Mouse (Mus musculus) activated CD4-positive, CD25-positive, alpha-beta regulatory T cell, adult 4 months (primary cell): ENCODE data around the gene C2. TPM values are rescaled to one million over a fixed set of nuclear protein-coding genes. Genes with fewer than 3 reads are reported as not detected.
A peak's percentile ranks its signal among the peaks of the same experiment; 100 is the strongest.

Experiments used
- ATAC-seq: one replicate; pipeline ENCODE4 v1.8.0; 2017
- polyA plus RNA-seq, 2 experiments: library from polyadenylated mRNA; unstranded; fragments of 100-300 nt; shearing (Covaris generic); gene quantifications; one replicate each; pipeline ENCODE4 v1.2.1; 2017

The C2 gene
- polyA plus RNA-seq = under 1 TPM in 1 of 2 experiments, not detected in 1; 0.73 TPM

DNA sequence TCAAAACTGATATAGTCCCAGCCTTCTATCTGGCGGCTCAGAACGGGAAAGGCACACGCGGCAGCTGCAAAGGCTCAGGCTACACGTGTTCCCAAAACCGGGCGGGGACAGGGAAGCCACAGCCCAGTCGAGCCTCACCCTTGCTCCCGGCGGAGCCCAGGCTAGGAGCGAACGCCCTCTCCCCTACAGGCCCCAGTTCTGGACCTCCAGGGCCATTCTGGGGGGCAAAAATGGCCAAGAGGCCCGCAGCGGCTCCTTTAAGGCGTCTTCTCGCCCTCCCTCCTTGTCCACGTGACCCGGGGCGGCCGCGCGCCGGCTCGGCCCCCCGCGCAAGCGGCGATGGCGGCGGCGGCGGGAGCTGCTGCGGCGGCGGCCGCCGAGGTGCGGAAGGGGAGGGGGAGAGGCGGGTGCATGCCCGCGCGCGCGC is at the start of gene C2, which contains the start of gene Ehmt2:
C2 (minus strand) TSS at position 106 of the 427 bp plus-strand sequence.
Ehmt2 (plus strand) TSS at position 310 of the 427 bp plus-strand sequence.
- peak; percentile 47 for ATAC-seq

DNA sequence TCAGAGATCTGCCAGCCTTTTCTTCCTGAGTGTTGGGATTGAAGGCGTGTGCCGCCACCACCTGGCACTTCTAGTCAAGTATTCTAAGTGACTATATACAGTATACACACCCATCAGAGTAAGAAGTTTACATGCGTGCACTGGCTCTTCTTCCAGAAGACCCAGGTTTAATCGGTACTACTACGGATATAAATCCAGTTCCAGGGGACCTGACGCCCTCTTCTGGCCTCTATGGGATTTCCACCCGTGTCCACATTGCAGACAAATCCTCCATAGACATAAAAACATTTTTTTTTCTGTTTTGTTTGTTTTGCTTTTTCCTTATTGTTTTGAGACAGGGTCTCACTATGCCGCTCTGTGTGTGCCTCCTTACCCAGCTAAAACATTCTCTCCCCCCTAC is 49.5 kb upstream of the C2 start:
- no peak for ATAC-seq

DNA sequence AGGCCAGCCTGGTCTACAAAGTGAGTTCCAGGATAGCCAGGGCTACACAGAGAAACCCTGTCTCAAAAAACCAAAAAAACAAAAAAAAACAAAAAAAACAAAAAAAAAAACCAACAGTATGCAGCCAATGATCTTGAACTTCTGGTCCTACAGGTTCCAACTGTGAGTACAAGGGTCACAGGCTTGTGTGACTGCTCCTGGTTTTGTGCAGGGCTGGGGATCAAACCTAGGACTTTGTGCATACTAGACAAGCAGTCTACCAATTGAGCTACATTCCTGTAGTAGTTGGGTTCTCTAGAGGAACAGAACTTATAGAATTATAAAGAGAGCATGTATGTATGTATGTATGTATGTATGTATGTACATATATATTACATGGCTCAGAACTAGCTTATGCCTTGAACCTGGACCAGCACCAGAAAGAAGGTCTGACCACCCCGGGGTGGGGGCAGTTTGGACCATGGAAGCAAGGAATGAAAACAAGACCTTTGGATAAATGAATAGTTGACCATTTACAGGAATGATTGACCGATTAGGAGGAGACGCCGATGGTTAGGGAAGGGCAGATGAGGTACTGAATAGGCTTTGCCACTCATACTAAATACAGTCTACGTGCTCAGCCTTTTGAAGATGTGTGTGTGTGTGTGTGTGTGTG is 48.5 kb upstream of the C2 start:
- no peak for ATAC-seq

GRCm38 (mm10) chr17:34944362-34944761 is 46.3 kb upstream of the C2 start:
- ATAC-seq = no peak

GRCm38 (mm10) chr17:34943128-34943815 is 45.2 kb upstream of the C2 start:
- ATAC-seq = no peak

GRCm38 (mm10) chr17:34941344-34942041 is 43.4 kb upstream of the C2 start:
- no peak for ATAC-seq

DNA sequence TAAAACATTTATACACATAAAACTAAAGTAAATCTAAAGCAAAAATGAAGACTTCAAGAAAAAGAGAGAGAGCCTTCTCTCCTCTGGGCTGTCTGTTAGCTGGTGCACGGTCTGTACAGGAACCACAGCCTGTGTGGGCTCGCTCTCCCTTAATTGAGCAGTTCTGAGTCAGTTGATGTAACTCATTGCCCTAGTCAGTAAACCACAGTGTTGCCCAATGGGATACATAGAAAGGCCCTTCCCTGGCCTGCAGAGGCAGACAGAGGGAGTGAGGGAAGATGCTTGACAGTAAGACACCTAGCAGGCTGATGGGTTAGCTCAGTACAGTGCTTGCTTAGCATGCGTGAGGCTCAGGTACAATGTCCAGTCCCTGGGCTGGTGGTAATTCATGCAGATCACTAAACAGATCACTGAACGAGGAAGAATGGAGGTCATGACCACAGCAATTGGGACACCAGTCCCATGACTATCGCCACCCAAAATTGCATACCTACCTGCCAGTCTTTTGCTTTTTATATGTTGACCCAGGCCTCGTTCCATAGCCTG is 40.0 kb upstream of the C2 start:
- no peak for ATAC-seq

DNA sequence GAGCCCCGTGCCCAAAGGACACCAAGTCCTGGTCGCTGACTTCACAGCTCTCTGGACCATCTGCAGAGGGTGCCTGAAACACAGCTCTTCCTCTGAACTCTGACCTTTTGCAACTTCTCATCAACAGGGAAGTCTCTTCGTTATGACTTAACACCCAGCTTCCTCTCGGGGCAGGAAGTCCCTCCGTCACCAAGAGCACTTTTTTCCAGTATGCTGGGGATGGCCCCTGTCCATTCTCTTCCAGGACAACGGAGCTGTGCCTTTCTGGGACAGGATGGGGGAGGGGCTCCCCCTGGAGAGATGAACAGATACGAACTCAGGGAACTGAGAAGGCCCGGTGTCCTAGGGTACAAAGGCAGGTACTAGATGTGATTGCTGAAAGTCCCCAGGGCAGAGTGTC is 36.8 kb upstream of the C2 start:
- no peak for ATAC-seq

- ATAC-seq = no peak
These were observed 36.0 kb upstream of the C2 start for GRCm38 (mm10) chr17:34934031-34934430.

DNA sequence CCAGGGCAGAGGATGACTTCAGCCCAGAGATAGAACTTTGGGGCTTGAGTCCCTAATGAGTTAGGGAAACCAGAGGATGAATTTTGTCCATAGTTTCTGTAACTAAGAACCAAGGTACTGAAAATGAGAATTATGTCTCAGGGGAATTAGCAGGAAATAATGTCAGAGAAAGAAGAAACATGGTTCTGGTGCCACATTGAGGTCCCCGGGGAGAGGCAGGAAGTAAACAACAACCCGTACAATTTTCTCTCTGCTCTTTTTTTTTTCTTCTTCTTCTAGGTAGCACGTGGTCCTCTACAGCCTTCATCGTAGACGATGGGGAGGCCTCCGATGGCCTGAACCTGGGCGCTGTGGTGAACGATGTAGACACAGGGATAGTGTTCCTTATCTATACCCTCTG is 34.2 kb upstream of the C2 start:
- peak; percentile 20 for ATAC-seq

DNA sequence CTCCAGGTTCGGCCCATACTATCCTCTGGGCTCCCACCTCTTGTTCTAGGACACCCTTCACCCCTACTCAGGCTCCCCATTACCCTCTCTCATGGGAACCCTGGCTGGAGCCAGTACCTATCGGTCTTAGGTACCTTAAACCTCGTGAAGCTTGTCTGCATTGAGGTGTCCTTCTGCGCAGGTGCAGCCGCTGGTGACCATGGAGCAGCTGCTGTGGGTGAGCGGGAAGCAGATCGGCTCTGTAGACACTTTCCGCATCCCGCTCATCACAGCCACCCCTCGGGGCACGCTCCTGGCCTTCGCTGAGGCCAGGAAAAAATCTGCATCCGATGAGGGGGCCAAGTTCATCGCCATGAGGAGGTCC is 33.7 kb upstream of the C2 start:
- peak; percentile 17 for ATAC-seq

DNA sequence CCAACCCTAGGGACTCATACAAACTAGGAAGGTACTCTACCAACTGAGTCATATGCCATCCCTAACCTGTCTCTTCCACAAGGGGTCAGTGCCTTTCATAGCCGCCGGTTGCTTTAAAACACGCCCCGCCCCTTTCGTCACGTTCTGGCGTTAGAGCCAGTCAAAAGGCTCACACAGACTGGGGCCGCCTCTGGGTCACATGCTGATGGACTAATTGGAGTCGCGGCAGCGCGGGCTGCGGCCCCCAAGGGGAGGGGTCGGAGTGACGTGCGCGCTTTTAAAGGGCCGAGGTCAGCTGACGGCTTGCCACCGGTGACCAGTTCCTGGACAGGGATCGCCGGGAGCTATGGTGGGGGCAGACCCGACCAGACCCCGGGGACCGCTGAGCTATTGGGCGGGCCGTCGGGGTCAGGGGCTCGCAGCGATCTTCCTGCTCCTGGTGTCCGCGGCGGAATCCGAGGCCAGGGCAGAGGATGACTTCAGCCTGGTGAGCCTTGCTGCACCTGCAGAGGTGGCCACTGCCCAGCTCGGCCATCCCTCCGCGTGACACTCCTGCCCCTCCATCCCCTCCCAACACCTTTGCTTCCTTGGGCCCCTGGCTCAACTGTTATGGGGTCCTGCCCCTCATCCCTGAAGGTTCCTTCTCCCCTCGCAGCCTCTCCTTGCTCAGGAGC is 33.1 kb upstream of the C2 start, which contains the start of gene Neu1:
Neu1 (plus strand) TSS at position 193 of the 674 bp plus-strand sequence.
- peak; percentile 91 for ATAC-seq

DNA sequence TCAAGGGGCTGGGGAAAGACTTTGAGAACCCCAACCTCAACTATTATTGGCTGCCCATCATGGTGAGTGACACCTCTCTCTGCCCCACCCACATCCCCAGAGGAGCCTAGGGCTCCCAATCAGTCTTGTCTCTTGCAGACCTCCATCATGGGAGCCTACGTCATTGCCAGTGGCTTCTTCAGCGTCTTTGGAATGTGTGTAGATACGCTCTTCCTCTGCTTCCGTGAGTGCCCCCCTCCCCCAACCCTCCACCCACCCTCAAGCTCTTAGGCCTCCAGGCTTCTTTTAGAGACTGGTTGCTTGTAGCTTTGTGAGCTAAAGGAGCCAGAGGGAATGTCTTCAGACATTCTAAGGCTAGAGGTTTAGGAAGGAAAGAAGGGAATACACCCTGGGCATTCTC is 30.8 kb upstream of the C2 start:
- no peak for ATAC-seq

DNA sequence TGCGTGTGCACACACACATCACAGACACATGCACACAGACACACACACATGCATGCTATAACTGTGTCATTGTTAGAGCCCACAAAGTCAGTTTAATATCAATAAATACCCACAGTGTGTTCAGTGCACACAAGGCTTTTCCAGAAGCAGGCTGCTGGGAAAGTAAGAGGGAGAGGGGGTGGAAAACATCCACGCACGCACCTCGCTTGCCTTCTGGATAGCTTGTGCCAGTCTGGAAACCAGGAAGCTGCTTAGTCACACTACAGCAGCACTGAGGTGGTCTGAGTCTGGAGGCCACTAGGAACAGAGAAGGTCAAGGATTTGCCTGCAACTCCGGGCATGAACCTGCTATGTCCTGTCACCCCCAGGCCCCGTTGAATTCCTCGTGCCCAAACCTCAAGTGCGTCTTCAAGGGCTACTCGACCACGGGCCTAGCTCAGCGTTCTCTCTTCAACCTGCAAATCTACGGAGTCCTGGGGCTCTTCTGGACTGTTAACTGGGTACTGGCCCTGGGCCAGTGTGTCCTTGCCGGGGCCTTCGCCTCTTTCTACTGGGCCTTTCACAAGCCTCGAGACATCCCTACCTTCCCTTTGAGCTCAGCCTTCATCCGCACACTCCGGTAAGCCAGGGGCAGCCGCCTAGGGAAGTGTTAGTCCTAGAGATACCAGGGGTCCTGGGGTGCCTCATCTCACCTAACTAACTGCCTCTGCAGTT is 29.4 kb upstream of the C2 start:
- no peak for ATAC-seq

DNA sequence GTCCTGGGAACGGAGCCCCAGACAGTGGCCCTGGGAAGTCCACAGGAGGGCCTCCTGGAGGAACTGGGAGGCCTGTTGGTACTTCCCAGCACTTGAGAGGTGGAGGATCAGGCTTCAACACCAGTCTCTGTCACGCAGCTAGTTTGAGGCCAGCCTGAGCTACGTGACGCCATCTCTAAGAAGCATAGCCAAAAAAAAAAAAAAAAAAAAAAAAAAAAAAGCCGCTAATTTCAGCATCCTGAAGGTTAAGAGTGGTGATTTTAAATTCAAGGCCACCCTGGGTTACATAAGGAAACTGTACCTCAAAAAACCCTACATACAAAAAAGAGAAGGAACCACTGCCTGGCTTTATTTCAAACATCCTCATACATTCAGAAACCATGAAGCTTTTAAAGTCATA is 26.2 kb upstream of the C2 start:
- ATAC-seq = no peak

DNA sequence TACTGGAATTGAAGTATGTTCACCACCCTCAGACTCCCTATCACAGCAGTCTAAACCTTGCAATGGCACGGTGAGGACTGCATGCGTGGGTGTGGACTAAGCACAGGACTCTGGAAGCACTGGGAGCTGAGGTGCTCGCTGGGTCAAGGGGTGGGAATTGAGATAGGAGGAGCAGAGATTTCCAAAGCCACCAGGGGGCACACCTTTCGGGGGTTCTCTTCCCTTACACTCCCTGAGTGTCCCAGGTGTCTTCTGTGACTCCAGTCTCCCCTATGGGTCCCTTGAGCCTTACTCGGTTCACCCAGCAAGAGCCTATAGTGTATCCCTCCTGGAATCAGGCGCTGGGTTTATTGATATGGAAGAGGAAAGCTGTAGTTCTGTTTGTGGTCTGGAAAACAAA is 24.9 kb upstream of the C2 start:
- ATAC-seq = no peak

DNA sequence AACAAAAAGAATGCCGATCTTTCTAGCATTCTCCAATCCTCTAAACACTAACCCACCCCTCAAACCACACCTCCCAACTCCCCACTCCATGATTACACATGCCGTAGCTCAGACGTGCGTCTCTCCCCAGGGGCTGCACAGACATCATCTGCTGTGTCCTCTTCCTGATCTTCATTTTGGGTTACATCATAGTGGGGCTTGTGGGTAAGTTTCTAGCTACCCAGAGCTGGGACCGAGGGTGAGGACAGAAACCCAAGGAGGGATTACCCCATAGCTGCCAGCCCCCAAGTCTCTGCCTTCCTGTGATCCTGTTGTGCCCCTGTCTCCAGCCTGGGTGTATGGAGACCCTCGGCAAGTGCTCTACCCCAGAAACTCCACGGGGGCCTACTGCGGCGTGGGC is 19.1 kb upstream of the C2 start:
- no peak for ATAC-seq

GRCm38 (mm10) chr17:34916316-34916715 is 18.3 kb upstream of the C2 start:
- no peak for ATAC-seq

GRCm38 (mm10) chr17:34915410-34915831 is 17.4 kb upstream of the C2 start:
- ATAC-seq = no peak

DNA sequence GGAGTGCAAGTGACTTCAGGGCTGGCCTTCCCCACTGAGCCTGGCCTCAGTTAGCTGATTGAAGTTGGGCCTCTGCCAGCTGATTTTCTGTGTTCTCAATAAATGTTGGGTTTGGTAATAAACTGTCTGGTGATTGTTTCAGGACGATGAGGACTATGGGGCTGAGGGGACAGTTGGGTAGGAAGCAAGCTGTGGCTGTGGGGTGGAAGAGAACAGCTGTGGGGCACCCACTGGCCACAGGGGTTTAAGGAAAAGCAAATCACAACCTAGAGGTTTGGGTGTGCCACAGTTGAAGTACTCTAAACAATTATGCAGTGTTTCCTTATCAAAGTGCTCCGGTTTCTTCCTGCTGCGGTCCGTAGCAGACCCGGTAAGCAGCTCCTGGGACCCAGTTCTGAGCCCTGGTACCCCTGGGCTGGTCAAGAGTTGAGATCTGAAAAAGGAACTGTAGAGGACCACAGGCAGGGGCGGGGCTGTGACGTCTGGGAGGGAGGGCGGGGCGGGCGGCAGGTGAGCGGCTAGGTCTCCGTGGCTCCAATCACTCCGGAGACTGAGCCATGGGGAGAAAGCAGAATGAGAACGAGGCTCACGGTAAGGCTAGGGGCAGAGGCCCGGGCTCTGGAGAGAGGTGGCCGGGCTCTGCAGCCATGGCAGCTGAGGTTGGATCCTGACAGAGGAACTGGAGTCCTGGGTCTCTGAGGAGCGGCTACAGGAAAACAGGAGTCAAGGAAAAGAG is 16.0 kb upstream of the C2 start, which contains the start of gene Slc44a4:
Slc44a4 (plus strand) TSS at position 537 of the 736 bp plus-strand sequence.
- ATAC-seq = no peak

GRCm38 (mm10) chr17:34911945-34912351 is 13.9 kb upstream of the C2 start:
- ATAC-seq = peak; percentile 89
